Mouse (Mus musculus): ENCODE results near the gene Gm10487. TPM values are rescaled to one million over a fixed set of nuclear protein-coding genes. Genes with fewer than 3 reads are reported as not detected.

Gm10487 gene
- not detected for polyA plus RNA-seq (2014; fragmentation: Illumina TruSeq; extraction: RNeasy Lipid Tissue Mini Kit (QIAGEN cat#74804))

GRCm38 (mm10) chrX:30843369-30843768, at the start of gene Gm10487:
Gene Gm10487 (minus strand): TSS chrX:30843469.

